Comparison of ENCODE assay signal across 9 mouse cellular contexts in the genomic region with DNA sequence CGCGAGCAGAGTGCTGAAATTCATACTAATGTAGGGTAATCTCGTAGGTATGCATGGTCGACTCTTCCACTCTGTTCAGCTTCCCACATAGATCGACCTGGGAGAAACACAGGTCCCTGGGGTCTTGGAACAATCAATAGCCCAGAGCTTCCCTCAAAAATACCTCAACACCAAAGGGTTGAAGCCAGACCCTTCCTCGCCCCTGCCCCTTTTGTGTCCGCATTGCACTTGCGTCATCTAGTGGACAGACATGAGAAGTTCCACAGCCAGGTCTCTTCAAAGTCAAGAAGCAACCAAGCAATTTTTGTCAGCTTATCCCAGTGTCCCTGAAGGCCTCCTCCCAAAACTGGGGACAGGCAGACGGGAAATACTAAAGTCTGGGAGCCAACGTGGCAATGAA.
DNase-seq lines count a peak whose midpoint lies in the region; ATAC-seq lines count a peak whose summit lies in the region.
"Had no signal": no experiment of that assay in that cellular context is flagged by ENCODE, and none has a peak within 500 bp of the region (broad histone marks: within the 10 kb centered on the region; RNA-seq: fewer than 3 reads in every experiment).

No protein-coding gene starts in this region.

- 27% methylated on average over 10 of the region's 10 CpGs for WGBS in hindbrain, embryonic 13.5 days
- 19% methylated on average over 10 of the region's 10 CpGs for WGBS in neural tube, embryonic 11.5 days
- WGBS in kidney, embryonic 14.5 days: 27% methylated on average over 10 of the region's 10 CpGs

- H3K27me3 ChIP-seq in hindbrain, embryonic 13.5 days: no peaks in the 10 kb centered on the region
- no peaks in the 10 kb centered on the region for H3K27me3 ChIP-seq in neural tube, embryonic 11.5 days (ENCODE audit: control insufficient read depth, insufficient read depth, low read length)
- no peaks in the 10 kb centered on the region for H3K27me3 ChIP-seq in kidney, embryonic 14.5 days (ENCODE audit: control insufficient read depth, insufficient read depth, low read length)

- DNase-seq in cerebellum, postnatal 14 days: peak; percentile 40 to 42
- DNase-seq in cerebellum, adult 8-10 months: no peak
- peak; percentile 26 to 31 for DNase-seq in right cerebral cortex, adult 2 months (ENCODE audit: low spot score in 2 of 2)
- no peak for DNase-seq in right cerebral cortex, postnatal 36 days (ENCODE audit: low spot score in 2 of 2)
- peak; percentile 62 for DNase-seq in neural tube, embryonic 11.5 days (ENCODE audit: low spot score)
- no peak for DNase-seq in urinary bladder, postnatal 36 days (ENCODE audit: low spot score in 2 of 2)

- no peak overlapping the region for H3K9ac ChIP-seq in hindbrain, embryonic 13.5 days
- H3K9ac ChIP-seq in neural tube, embryonic 11.5 days (ENCODE audit: low read length): no peak overlapping the region
- no peak overlapping the region for H3K9ac ChIP-seq in kidney, embryonic 14.5 days (ENCODE audit: low read depth, low read length)

- no peak for ATAC-seq in hindbrain, embryonic 13.5 days (ENCODE audit: low FRiP score)
- ATAC-seq in neural tube, embryonic 11.5 days (ENCODE audit: insufficient read depth, low FRiP score, low TSS enrichment): no peak
- ATAC-seq in kidney, embryonic 14.5 days (ENCODE audit: low FRiP score, low TSS enrichment): no peak

- H3K9me3 ChIP-seq in hindbrain, embryonic 13.5 days: no peaks in the 10 kb centered on the region
- no peaks in the 10 kb centered on the region for H3K9me3 ChIP-seq in neural tube, embryonic 11.5 days (ENCODE audit: control insufficient read depth, low read length)
- no peaks in the 10 kb centered on the region for H3K9me3 ChIP-seq in kidney, embryonic 14.5 days (ENCODE audit: control insufficient read depth, low read length)

- H3K4me3 ChIP-seq in hindbrain, embryonic 13.5 days: no peak overlapping the region
- no peak overlapping the region for H3K4me3 ChIP-seq in neural tube, embryonic 11.5 days (ENCODE audit: low read depth, low read length)
- no peak overlapping the region for H3K4me3 ChIP-seq in kidney, embryonic 14.5 days (ENCODE audit: low read length)

- H3K36me3 ChIP-seq in hindbrain, embryonic 13.5 days: no peaks in the 10 kb centered on the region
- no peaks in the 10 kb centered on the region for H3K36me3 ChIP-seq in neural tube, embryonic 11.5 days (ENCODE audit: control insufficient read depth, insufficient read depth, low read length)
- no peaks in the 10 kb centered on the region for H3K36me3 ChIP-seq in kidney, embryonic 14.5 days (ENCODE audit: control insufficient read depth, insufficient read depth, low read length)

- peak overlapping the region; percentile 40 for H3K4me2 ChIP-seq in hindbrain, embryonic 13.5 days
- H3K4me2 ChIP-seq in neural tube, embryonic 11.5 days (ENCODE audit: low read depth): no peak overlapping the region
- H3K4me2 ChIP-seq in kidney, embryonic 14.5 days (replicated peaks; ENCODE audit: low read depth, low read length): no peak overlapping the region

- no peaks in the 10 kb centered on the region for H3K4me1 ChIP-seq in hindbrain, embryonic 13.5 days (replicated peaks)
- H3K4me1 ChIP-seq in neural tube, embryonic 11.5 days (ENCODE audit: control insufficient read depth, insufficient read depth, low read length): no peaks in the 10 kb centered on the region
- H3K4me1 ChIP-seq in kidney, embryonic 14.5 days (ENCODE audit: control insufficient read depth, insufficient read depth, low read length): no peaks in the 10 kb centered on the region

- H3K27ac ChIP-seq in hindbrain, embryonic 13.5 days: no peak overlapping the region
- no peak overlapping the region for H3K27ac ChIP-seq in neural tube, embryonic 11.5 days (ENCODE audit: low read depth, low read length)
- no peak overlapping the region for H3K27ac ChIP-seq in kidney, embryonic 14.5 days (ENCODE audit: low read depth, low read length)
- H3K27ac ChIP-seq: macrophage had no signal

Comparison
In these comparisons a context has a peak if more than half of its experiments do, and no peak if none do; other contexts are left out.
1. DNase-seq: peak in cerebellum, postnatal 14 days (2 of 2), right cerebral cortex, adult 2 months (2 of 2) and neural tube, embryonic 11.5 days (single experiment); none in cerebellum, adult 8-10 months (single experiment), right cerebral cortex, postnatal 36 days (0 of 2) and urinary bladder, postnatal 36 days (0 of 2).